Mouse (Mus musculus): ENCODE measurements around the gene Gm4922. TPM values are rescaled to one million over a fixed set of nuclear protein-coding genes. Genes with fewer than 3 reads are reported as not detected.

The Gm4922 gene
- not detected for polyA plus RNA-seq (2015; fragmentation: Illumina TruSeq; extraction: RNeasy Lipid Tissue Mini Kit (QIAGEN cat#74804); ENCODE audit: low read depth, low replicate concordance)

DNA sequence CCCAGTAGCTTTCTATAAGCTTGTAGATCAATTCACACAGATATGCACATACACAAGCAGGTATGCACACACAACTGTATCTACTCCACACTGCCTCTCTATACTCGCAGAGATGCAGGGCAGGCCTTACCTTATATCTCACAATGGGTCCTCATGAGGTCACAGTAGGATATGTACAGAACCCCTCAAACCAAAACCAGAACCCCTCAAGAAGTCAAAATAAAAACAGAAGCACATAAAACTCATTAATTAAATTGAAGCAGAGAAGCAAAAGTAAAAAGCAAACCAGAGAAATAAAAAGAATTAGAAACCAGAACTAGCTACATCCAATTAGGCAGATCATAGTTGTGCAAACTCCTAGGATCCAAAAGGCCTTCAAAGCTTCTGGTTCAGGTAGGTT, at the start of gene Gm4922:
Gm4922 (minus strand) TSS at position 101 of the 400 bp plus-strand sequence.

DNA sequence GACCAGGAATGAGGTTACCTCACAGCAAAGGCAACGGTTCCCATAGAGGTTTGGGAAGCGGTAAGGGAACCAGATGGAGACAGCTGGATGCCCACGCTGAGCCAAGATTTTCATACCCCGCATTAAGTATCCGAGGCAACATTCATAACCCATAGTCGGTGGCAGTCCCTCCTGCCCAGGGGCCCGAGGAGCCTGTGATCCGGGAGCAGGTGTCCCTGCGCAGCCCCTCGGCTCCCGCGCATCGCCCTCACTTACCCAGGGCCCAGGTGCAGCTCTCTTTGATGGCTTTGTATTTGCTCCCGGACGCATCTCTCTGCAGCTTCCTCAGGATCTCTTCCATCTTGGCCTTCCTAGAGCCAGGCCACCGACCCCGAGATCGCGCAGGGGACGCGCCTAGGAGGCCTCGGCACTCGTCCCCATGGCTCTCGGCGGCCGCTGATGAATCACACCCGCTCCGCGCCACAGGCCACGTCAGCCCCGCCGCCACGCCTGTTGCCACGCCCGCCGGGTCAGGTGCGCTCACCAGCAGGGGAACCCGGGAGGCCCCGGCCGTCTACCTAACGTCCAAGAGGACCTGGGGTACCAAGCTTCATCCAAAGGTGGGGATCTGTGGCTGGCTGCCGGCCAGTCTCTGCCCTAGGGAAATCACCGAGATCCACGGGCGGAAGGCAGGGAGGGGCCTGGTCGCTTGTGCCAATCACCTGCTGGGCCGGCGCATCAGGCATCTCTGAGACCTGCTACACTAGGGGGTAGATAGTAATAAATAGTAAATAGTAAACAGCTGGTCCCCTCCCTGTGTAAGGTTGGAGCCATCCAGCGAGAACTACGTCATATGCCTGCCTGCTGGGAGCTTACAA, 43.1 kb downstream of the Gm4922 start, which contains the start of gene Arfgef3:
Arfgef3 (minus strand) TSS at position 664 of the 857 bp plus-strand sequence.

Other genes starting within 250 kb of the Gm4922 start
- gene Hebp2, start 240.7 kb downstream of the Gm4922 start, polyA plus RNA-seq (2015; fragmentation: Illumina TruSeq; extraction: RNeasy Lipid Tissue Mini Kit (QIAGEN cat#74804); ENCODE audit: low read depth, low replicate concordance) = 5.4 TPM
- 28.5 TPM for gene Arfgef3, start 42.8 kb downstream of the Gm4922 start, polyA plus RNA-seq (2015; fragmentation: Illumina TruSeq; extraction: RNeasy Lipid Tissue Mini Kit (QIAGEN cat#74804); ENCODE audit: low read depth, low replicate concordance)
- 7.4 TPM for gene Perp, start 58.2 kb upstream of the Gm4922 start, polyA plus RNA-seq (2015; fragmentation: Illumina TruSeq; extraction: RNeasy Lipid Tissue Mini Kit (QIAGEN cat#74804); ENCODE audit: low read depth, low replicate concordance)
- gene Tnfaip3, start 228.9 kb upstream of the Gm4922 start, polyA plus RNA-seq (2015; fragmentation: Illumina TruSeq; extraction: RNeasy Lipid Tissue Mini Kit (QIAGEN cat#74804); ENCODE audit: low read depth, low replicate concordance) = 2.9 TPM